Mouse (Mus musculus) cerebellum, postnatal 25 days (tissue): ENCODE measurements around the gene Arvcf.

Source experiments
- DNase-seq, 2 experiments: peaks; one replicate each; pipeline ENCODE4 v3.0.0; 2021; ENCODE audit warnings: mixed read lengths in 2 of 2

The Arvcf gene

DNA sequence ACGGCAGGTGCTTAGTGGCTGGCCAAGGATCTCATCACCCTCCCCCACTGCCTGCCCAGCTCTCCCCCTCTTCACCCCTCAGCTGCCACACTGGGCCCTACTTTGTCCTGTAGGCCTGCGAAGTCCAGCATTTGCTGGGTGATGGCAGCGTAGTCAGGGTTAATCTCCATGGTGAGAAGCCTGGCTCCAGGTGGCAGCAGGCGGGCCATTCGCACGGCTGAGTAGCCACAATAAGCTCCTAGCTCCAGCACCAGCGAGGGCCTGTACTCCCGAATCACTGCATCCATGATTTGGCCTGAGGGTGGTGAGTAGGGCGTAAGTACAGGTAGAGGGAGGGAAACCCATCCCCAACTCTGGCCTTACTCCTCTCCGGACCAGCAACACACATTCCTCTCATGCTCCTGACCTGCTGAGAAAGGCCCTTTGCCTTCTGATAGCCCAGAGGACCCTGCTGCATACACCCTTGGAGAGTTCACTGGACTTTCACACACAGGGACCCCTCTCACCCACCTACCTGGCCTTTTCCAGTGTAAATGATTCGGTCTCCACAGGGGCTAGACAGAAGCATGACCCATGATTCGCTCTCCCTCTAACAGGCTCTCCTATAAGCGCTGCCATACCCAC, 63.2 kb downstream of the Arvcf start:
- DNase-seq = peak; percentile 54 to 64

DNA sequence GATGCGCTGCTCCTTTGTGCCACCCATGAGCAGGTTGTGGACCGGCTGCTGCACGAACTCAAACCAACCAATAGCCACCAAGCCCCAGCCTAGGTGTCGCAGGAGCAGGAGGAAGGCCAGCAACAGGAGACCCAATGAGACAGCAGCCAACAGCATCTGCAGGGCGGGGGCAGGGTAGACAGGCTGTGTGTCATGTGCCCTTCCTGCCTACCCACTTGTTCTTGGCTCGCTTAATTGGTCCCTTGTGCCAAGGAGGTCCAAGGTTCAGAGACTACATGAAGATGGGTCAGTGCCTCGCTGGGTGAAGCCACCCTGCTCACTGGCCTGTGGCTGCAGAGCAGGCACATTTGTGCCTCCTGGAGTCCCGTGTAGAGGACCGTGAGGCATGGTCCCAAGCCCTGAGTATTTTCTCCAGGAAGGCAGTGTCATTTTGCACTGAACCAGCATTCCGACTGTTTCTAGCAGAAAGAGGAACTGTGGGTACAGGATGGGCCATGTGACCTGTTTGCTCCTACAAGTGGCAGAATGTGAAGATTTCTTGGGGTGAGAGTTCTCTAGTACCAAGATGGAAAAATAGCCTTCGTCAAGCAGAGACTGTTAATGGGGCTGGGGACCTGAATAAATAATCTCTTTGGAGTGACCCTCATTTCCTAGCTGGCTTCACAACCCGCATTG, 64.0 kb downstream of the Arvcf start:
- DNase-seq = peak; percentile 58 to 64

DNA sequence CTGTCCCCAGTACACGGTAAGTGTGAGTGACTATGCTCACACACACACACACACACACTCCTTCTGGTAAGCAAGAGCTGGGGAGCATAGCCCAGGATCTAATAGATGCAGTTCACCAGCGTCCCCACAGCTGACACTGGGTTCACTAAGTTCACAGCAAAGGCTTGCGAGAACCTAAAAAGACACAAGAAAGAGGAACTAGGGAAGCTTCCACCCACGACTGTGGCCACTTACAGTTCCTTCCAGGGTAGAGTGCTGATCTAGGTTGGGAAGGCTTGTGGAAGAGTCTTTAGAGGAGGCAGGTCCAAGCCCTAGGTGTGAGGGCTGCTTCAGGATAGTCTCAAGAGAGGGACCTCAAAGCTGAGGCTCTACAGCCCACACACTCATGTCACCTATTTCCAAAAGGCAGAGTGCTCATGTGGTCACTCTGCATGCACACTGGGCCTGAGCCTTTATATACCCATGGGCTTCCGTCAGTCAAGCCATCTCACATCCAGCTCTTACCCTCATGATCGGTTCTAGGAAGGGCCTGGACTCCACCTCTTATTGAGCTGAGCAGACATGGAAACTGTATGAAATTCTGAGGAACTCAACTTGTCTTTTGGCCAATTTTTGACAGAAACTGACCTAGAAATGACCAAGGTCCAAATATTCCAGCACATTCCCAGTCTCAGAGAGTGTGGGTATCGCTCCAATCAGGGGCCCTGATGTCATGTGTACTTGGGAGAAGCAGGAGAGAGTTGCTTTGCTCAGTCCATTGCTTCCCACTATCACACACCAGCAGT, 65.2 kb downstream of the Arvcf start:
- DNase-seq = peak in 1 of 2 experiments; percentile 4

DNA sequence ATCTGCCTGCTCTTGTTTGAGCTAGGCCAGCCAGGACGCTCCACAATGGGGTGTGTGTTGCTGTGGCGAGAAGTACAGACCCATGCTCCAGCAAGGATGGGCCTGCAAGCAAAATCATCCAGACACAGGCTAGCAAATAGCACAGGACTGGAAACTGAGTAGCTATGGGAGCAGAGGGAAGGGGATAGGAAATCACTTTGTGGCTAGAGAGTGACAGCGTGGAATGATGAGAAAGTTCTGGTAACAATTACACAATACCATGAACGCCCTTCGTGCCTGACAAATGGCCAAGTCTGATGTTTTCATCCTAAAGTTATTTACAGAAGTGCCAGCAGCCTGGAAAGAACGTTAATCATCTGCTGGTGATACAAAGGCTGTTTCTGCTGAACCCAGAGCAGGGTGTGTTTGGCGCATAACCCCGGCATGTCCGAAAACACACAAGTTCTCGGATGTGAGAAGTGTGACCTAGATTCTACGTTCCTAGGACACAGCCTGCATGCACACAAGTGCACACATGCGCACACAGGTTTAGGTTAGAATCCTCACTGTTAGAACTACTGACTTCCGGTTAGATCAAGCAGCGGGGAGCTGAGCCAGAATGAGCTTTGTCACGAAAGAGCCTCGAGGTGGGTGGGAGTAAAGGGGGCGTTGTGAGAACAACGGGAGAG, 68.2 kb downstream of the Arvcf start:
- peak in 1 of 2 experiments; percentile 6 for DNase-seq

DNA sequence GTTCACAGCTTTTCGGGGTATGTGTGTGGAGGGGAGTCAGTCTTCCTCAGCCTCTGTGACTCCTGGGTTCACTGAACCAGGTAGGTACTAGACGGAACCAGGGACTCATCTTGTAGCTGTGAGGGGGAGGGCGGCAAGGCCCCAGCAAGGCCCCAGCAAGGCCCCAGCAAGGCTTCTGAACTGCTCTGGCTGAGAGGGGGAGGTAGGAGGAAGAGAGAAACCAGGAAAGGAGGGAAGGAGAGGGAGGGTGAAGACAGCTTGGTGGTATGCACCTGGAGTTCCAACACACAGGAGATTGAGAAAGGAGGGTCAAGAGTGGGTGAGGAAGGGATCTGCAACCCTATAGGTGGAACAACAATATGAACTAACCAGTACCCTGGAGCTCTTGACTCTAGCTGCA, 68.9 kb downstream of the Arvcf start:
- no peak for DNase-seq

DNA sequence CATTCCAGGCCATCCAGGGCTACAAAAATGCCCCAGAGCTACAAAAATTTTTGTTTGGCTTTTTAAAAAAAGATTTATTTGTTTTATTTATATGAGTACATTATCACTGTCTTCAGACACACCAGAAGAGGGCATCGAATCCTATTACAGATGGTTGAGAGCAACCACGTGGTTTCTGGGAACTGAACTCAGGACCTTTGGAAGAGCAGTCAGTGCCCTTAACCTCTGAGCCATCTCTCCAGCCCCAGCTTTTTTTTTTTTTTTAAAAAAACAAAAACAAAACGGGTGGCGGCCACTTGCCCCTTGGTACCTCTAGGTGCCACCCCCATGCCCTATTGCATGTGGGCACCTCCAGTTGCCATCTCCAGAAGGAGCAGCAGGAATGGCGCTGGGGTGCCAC, 69.5 kb downstream of the Arvcf start:
- DNase-seq = no peak

DNA sequence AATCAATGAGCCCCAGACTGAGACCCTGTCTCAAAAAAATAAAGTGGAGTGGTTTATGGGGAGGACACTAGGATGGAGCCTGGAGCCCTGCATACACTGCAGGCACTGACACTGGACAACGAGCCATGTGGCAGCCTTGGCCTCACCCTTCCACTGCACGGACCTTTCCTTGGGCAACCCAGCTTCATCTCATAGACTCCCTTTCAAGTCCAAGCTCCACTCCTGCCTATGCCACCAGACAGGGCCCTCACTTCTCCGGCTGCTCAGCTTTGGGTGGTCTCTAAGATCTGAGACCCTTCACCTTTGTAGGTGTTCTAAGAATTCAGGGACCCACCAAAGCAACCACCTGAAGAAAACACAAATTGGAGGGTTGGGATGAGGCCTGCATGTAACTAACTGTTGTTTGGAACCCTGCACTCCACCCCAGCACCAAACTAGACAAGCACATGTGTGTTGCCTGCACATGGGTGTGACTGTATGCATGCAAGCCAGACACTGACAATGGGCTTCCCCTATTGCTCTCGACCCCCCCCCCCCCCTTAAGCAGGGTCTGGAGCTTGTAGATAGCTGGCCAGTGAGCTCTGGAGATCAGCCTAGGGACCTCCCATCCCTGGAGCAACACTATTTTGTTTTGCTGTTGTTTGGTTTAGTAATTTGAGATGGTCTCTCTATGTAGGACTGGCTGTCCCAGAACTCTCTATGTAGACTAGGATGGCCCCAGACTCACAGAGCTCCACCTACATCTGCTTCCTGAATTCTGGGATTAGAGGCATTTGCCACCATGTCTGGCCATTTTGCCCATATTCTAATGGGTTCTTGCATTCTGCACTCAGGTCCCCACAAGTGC, 71.0 kb downstream of the Arvcf start:
- no peak for DNase-seq

DNA sequence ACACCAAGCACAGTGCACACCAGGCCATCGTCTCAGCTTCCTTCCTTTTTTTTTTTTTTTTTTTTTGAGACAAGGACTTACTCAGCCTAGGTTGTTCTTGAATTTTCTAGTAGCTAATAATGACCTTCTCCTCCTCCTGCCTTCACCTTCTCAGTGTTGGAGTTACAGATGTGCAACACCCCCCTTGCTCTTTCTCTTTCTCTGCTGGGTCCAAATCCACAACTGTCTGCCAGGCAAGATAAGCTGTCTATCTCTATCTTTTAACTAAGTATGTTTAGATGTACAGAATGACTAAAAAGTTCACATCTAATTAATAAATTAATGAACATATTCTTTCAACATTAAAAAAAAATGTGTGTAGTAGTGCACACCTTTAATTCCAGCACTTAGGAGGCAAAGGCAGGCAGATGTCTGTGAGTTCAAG, 71.6 kb downstream of the Arvcf start:
- no peak for DNase-seq

DNA sequence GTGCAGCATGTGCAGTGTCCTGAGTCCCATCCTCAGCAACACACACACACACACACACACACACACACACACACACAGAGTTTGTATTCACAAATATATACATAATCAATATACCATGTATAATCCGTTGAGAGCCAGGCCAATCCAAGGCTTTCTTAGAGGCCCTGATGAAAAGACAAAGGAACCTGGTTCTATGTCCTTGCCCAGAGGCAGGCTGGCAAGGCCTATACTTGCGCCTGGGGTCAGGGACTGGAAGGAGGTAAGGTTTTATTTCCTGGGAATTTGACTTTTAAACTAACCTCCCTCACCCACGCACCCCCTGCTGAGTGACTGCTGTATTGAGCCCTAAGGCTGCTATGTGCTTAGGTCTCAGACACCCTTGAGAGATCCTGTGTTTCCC, 72.6 kb downstream of the Arvcf start:
- no peak for DNase-seq

DNA sequence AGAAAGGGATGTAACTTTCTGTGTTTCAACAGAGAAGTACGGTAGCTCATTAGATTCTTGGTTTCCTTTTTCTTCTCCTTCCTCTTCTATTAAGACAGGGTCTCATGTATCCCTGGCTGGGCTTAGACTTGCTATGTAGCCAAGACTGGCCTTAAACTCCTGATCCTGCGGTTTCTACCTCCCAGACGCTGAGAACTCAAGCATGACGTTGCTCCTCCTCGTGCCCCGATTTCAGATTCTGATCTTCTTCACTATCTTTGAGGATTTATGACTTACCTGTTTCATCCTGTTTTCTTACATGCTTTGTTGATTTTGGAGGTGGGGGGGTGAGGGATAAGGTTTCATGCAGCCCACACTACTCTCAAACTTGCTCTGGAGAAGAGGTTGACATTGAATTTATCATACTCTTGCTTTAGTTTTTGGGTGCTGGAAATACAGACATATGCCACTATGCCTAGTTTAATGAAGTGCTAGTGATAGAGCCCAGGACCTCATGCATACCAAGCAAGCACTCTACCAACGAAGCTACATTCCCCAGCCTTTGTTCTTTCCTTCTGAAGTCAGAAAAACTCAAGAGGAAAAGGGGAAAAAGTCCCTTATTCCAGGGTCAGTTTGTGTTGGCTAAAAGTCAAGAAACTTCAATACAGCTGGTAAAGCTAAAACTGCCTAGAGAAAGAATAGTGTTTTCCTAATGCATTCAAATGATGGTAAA, 75.4 kb downstream of the Arvcf start:
- DNase-seq = no peak

DNA sequence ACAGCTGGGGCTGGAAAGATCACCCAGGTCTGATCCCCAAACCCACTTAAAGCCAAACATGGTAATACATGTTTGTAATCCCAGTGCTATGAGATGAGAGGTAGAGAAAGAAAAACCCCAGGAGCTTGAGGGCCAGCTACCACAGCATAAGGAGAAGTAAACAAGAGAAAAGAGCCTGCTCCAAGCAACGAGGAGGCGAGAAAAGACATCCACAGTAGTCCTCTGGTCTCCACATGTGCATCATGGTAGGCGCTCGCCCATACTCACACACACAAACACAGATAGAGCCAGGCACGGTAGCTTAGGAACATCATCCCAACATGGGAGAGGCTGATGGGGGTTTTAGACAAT, 75.9 kb downstream of the Arvcf start:
- DNase-seq = no peak

DNA sequence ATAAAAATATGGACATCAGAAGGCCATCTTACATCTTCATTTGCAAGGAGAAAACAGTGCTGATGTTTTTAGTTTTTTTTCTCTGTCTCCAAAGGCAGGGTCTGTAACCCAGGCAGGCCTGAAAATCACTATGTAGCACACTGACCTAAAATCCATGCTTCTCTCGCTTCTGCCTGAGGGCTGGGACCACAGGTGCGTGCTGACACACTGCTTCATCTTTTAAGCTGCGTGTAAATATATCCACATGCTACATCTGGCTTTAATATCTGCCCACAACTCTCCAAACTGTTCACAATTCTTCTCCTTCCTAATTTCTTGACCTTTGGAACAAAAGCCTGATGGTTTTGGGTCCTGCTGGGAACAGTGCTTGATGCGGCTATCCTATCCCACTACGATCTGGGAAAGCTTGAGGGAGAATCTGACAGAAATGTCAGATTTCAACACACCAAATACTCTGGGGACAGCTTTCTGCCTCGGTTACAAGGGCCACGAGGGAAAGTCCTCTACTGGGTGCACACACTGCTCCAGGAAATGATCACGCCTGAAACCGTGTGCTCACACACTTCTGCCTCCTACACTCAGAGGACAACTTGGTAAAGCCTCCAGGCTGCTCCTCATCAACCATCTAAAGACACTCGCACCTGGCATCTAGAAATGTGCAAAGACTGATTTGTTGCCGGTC, 76.5 kb downstream of the Arvcf start:
- DNase-seq = no peak

DNA sequence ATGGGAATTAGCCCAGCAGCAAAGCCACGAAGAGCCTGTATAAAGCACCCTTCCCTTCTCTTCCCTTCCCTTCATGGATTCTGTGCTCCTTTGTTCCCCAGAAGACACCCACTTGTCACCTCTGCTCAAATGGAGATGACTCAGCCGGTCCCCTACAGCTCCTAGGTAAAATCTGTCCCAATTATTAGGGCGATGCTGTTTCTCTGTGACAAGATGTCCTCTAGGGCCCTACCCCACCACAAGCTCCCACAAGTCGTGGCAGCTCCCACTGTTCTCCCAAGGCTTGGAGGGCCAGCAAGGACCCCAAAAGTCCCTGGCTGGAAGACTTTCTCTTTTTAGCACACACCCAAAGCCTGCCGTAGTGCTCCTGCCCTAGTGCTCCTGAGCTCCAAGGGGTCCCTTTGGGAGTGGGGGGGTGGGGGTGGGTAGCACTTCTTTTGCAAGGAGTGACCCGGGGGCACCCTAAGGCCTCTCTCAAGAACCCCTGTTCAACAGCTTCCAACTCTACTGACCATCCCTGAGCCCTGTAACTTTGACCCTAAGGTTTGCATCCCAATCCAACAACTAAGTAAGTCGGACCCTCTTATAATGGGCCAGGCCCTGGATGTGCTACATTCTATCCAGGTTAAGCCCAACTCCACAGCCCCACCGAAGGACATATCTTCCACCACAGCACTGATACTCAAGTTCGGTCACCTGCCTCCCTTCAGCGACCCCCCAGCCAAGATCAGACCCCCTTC, 77.7 kb downstream of the Arvcf start:
- peak in 1 of 2 experiments; percentile 43 for DNase-seq

DNA sequence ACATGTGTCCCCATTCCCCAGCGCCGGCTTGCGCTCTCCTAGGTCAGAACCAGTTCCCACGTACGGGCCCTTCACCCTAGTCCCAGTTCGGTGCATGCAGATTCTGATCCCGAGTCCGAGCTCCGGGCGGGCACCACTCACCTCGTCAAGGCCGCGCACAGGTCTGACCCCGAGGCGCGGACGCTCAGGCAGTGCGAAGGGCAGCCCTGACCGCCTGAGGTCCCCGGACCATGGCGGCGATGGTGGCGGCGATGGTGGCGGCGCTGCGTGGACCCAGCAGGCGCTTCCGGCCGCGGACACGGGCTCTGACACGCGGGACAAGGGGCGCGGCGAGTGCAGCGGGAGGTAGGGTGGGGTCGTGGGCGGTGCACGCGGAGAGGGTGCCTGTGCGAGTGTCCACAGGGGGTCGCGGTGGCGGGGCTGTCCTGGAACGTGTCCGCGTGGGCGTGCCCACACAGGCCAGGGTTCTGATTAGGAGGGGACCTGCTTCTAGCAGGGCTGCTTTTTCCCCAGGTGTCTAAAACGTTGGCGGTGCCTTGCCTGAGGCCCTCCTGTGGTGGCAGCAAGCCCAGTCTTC, 78.3 kb downstream of the Arvcf start, which contains the start of gene Txnrd2:
Gene Txnrd2, plus strand, starts transcription at position 170 of the 577 bp plus-strand sequence.
- DNase-seq = peak; percentile 85 to 86

DNA sequence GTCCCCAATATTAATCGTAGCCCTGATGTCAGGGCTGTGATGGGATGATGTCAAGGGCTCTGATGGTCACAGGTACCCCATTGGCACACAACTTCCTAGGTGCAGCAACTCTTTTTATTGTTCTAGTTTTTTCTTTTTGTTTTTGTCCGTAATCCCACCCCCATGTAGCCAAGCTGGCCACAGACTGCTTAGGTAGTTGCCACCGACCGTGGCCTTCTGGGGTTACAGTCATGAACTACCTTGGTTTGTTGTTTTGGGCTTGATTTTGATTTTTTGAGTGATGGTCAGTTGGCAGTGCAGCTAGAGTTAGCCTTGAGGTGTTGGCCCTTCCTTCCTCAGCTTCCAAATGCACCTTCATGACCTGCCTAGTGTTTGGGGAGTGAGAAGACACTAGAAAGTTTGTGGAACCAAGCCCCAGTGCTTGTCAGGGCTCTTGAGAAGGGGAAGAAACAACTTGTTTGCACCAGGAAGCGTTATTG, 78.9 kb downstream of the Arvcf start, which contains the start of gene Comt:
Gene Comt, minus strand, starts transcription at position 51 of the 479 bp plus-strand sequence.
- DNase-seq = no peak

DNA sequence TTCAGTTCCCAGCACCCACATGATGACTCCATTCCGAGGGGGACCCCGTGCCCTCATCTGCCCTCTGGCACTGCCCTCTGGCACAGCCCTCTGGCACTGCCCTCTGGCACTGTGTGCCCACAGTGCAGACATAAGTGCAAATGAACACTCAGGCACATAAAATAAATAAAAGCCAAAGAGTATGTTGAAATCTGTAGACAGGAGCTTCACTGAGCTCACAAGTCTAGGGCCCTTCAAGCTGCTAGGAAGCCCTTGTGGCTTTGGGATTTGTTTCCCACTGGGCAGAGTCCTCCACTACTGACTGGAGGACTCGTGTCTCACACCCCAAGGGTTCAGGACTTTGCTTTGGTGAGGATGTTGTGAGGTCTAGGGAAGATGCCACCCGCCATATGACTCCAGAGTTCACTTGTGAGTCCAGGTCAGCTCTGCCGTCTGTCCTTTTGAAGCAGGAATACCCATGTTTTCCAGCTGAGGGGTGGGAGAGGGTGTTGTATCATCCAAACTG, 80.1 kb downstream of the Arvcf start:
- DNase-seq = no peak

DNA sequence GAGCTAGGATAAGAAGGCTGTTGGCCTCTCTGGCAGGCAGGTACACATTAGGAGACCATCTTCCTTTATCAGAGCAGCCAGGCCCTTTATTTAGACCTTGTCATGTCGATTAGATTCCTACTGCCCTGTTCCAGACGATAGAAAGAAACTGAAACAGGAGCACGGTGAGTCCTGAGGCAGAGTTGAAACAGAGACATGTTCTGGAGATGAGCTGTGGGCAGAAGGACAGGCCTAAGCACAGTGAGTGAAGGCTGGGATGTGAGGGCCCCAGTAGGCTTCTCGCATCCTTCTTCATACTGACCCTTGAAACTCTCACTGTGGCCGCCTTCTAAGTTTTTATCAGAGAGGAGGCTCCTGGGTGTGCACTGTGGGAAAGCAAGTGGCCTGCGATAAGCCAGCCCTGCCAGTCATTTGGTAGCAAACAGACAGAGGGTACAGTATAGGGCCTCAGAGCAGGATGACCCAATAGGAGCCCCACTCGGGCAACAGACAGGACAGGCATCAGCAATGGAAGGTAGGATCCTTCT, 80.6 kb downstream of the Arvcf start:
- DNase-seq = no peak

DNA sequence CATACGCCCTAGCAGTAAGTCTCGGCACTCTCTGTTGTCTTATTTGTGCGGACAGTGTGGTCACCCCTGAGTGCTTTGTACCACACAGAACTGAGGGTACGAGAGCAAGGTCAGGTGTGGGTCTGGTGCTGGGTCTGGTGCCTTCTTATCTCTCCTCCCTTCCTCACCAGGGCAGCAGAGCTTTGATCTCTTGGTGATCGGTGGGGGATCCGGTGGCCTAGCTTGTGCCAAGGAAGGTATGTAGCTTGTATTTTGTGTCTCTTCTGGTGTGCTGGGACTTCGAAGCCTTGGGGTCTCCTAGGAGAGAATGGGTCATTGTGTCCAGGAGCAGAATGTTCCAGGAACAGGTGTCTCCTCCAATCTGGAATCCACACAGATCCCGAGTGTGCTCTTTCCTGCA, 81.7 kb downstream of the Arvcf start:
- no peak for DNase-seq

DNA sequence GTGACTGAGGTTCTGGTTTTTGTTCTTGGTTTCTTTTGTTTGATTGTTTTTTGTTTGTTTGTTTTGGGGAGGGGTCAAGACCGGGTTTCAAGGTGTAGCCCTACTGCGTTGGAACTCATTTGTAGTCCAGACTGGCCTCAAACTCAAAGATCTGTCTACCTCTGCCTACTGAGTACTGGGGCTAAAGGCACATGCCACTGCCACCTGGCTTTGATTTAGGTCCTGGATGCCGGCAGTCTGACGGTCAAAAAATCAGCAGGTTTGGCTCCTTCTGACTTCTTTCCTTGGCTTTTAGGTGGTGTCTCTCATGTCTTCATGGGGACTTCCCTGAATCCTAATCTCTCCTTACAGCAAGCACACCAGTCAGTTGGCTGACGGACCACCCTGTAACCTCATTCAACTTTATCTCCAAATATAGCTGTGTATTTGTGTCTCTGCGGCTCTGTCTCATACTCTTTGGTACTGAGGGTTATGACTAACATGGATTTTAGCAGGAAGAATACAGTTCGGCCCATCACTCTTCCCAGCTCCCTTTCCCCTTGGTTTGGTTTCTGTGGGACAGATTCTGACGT, 82.7 kb downstream of the Arvcf start:
- no peak for DNase-seq
